Mouse (Mus musculus): ENCODE measurements around the gene Olfr74. TPM values are rescaled to one million over a fixed set of nuclear protein-coding genes. Genes with fewer than 3 reads are reported as not detected.
"Not testable (repeated sequence)": the region's sequence is repeated elsewhere in the genome, so short reads cannot be mapped to it uniquely, and the experiment has no call there.

Gene Olfr74
- not detected in 2 replicates for polyA plus RNA-seq (2016; fragmentation: Nextera tagmentation; extraction: Ambion mirVana)

- H3K4me1 ChIP-seq, result no peaks in the 10 kb centered on the region
- 84% methylated on average over 3 of the region's 3 CpGs for WGBS
- DNase-seq (ENCODE audit: extremely low spot score, low spot score), result no peak
These were observed at the start of gene Olfr74 for GRCm38 (mm10) chr2:87974563-87974962. TSS of gene Olfr74 (minus strand) at chr2:87974663.

GRCm38 (mm10) chr2:88022474-88022873 lies 48.0 kb upstream of the Olfr74 start, which contains the start of gene Olfr1161:
TSS of gene Olfr1161 (plus strand) at chr2:88022774.
- not testable (repeated sequence) for DNase-seq (ENCODE audit: extremely low spot score, low spot score); H3K4me3 ChIP-seq; H3K9me3 ChIP-seq; H3K36me3 ChIP-seq (replicated peaks); H3K27me3 ChIP-seq (ENCODE audit: poor library complexity, severe bottlenecking); H3K27ac ChIP-seq; H3K4me1 ChIP-seq
- 88% methylated on average over 1 of the region's 1 CpGs for WGBS

More at GRCm38 (mm10) chr2:87974563-87974962, at the start of gene Olfr74:
- no peaks in the 10 kb centered on the region for H3K36me3 ChIP-seq (replicated peaks)
- no peaks in the 10 kb centered on the region for H3K9me3 ChIP-seq
- no peaks in the 10 kb centered on the region for H3K27me3 ChIP-seq (ENCODE audit: poor library complexity, severe bottlenecking)
- no peak within 1 kb of the TSS for H3K4me3 ChIP-seq
- H3K27ac ChIP-seq, result no peak within 1 kb of the TSS

GRCm38 (mm10) chr2:88007515-88008318 lies 33.3 kb upstream of the Olfr74 start, which contains the start of gene Olfr1160:
TSS of gene Olfr1160 (minus strand) at chr2:88008268.
- Histone ChIP-seq H3K36me3 (replicated peaks) (no peaks in the 10 kb centered on the region), H3K27me3 (ENCODE audit: poor library complexity, severe bottlenecking) (no peaks in the 10 kb centered on the region), H3K9me3 (no peaks in the 10 kb centered on the region), H3K4me1 (no peaks in the 10 kb centered on the region), H3K27ac (no peak within 1 kb of the TSS), H3K4me3 (no peak within 1 kb of the TSS)
- no peak for DNase-seq (ENCODE audit: extremely low spot score, low spot score)

GRCm38 (mm10) chr2:87989813-87990212 lies 15.3 kb upstream of the Olfr74 start, which contains the start of gene Olfr1158:
TSS of gene Olfr1158 (plus strand) at chr2:87990113.
- Histone ChIP-seq H3K4me3 (no peak within 1 kb of the TSS), H3K4me1 (no peaks in the 10 kb centered on the region), H3K27me3 (ENCODE audit: poor library complexity, severe bottlenecking) (no peaks in the 10 kb centered on the region), H3K27ac (no peak within 1 kb of the TSS), H3K9me3 (no peaks in the 10 kb centered on the region), H3K36me3 (replicated peaks) (no peaks in the 10 kb centered on the region)
- no peak for DNase-seq (ENCODE audit: extremely low spot score, low spot score)

- Histone ChIP-seq H3K4me1 (no peaks in the 10 kb centered on the region), H3K4me3 (no peak within 1 kb of the TSS)
These were observed 6.3 kb downstream of the Olfr74 start, which contains the start of gene Olfr1157 for GRCm38 (mm10) chr2:87968199-87968598. TSS of gene Olfr1157 (minus strand) at chr2:87968299.

GRCm38 (mm10) chr2:87953000-87953399 lies 21.5 kb downstream of the Olfr74 start, which contains the start of gene Olfr1156:
TSS of gene Olfr1156 (minus strand) at chr2:87953100.
- DNase-seq (ENCODE audit: extremely low spot score, low spot score), result no peak
- Histone ChIP-seq H3K4me1 (no peaks in the 10 kb centered on the region), H3K36me3 (replicated peaks) (no peaks in the 10 kb centered on the region), H3K4me3 (no peak within 1 kb of the TSS), H3K27ac (no peak within 1 kb of the TSS), H3K27me3 (ENCODE audit: poor library complexity, severe bottlenecking) (no peaks in the 10 kb centered on the region), H3K9me3 (no peaks in the 10 kb centered on the region)

More at GRCm38 (mm10) chr2:87968199-87968598, 6.3 kb downstream of the Olfr74 start, which contains the start of gene Olfr1157:
- H3K36me3 ChIP-seq (replicated peaks), result no peaks in the 10 kb centered on the region
- DNase-seq (ENCODE audit: extremely low spot score, low spot score), result no peak
- no peaks in the 10 kb centered on the region for H3K27me3 ChIP-seq (ENCODE audit: poor library complexity, severe bottlenecking)
- H3K27ac ChIP-seq, result no peak within 1 kb of the TSS
- H3K9me3 ChIP-seq, result no peaks in the 10 kb centered on the region
- WGBS, result 98% methylated on average over 4 of the region's 4 CpGs

- H3K4me3 ChIP-seq, result no peak within 1 kb of the TSS
- no peak for DNase-seq (ENCODE audit: extremely low spot score, low spot score)
- H3K27ac ChIP-seq, result no peak within 1 kb of the TSS
- WGBS, result 96% methylated on average over 1 of the region's 1 CpGs
- H3K27me3 ChIP-seq (ENCODE audit: poor library complexity, severe bottlenecking), result no peaks in the 10 kb centered on the region
- no peaks in the 10 kb centered on the region for H3K9me3 ChIP-seq
- no peaks in the 10 kb centered on the region for H3K4me1 ChIP-seq
- H3K36me3 ChIP-seq (replicated peaks), result no peaks in the 10 kb centered on the region
These were observed 29.4 kb downstream of the Olfr74 start, which contains the start of gene Olfr1155 for GRCm38 (mm10) chr2:87945037-87945436. TSS of gene Olfr1155 (minus strand) at chr2:87945137.

Other genes with a start within 250 kb of the Olfr74 start
- gene Olfr1138, start 234.7 kb downstream of the Olfr74 start, polyA plus RNA-seq (2016; fragmentation: Nextera tagmentation; extraction: Ambion mirVana), result not detected in 2 replicates
- not detected in 2 replicates for gene Olfr1140, start 230.9 kb downstream of the Olfr74 start, polyA plus RNA-seq (2016; fragmentation: Nextera tagmentation; extraction: Ambion mirVana)
- not detected in 2 replicates for gene Olfr1141, start 220.7 kb downstream of the Olfr74 start, polyA plus RNA-seq (2016; fragmentation: Nextera tagmentation; extraction: Ambion mirVana)
- gene Olfr152, start 195.2 kb downstream of the Olfr74 start, polyA plus RNA-seq (2016; fragmentation: Nextera tagmentation; extraction: Ambion mirVana), result not detected in 2 replicates
- not detected in 2 replicates for gene Olfr1143, start 174.1 kb downstream of the Olfr74 start, polyA plus RNA-seq (2016; fragmentation: Nextera tagmentation; extraction: Ambion mirVana)
- gene Olfr1145, start 164.8 kb downstream of the Olfr74 start, polyA plus RNA-seq (2016; fragmentation: Nextera tagmentation; extraction: Ambion mirVana), result not detected in 2 replicates
- gene Olfr1148, start 144.1 kb downstream of the Olfr74 start, polyA plus RNA-seq (2016; fragmentation: Nextera tagmentation; extraction: Ambion mirVana), result not detected in 2 replicates
- gene Olfr1150-ps1, start 130.7 kb downstream of the Olfr74 start, polyA plus RNA-seq (2016; fragmentation: Nextera tagmentation; extraction: Ambion mirVana), result not detected in 2 replicates
- gene Olfr1151, start 118.8 kb downstream of the Olfr74 start, polyA plus RNA-seq (2016; fragmentation: Nextera tagmentation; extraction: Ambion mirVana), result not detected in 2 replicates
- not detected in 2 replicates for gene Olfr1152, start 108.2 kb downstream of the Olfr74 start, polyA plus RNA-seq (2016; fragmentation: Nextera tagmentation; extraction: Ambion mirVana)
- not detected in 2 replicates for gene Olfr1153, start 79.7 kb downstream of the Olfr74 start, polyA plus RNA-seq (2016; fragmentation: Nextera tagmentation; extraction: Ambion mirVana)
- gene Olfr1154, start 69.5 kb downstream of the Olfr74 start, polyA plus RNA-seq (2016; fragmentation: Nextera tagmentation; extraction: Ambion mirVana), result not detected in 2 replicates
- not detected in 2 replicates for gene Olfr1155, start 29.5 kb downstream of the Olfr74 start, polyA plus RNA-seq (2016; fragmentation: Nextera tagmentation; extraction: Ambion mirVana)
- gene Olfr1156, start 21.6 kb downstream of the Olfr74 start, polyA plus RNA-seq (2016; fragmentation: Nextera tagmentation; extraction: Ambion mirVana), result not detected in 2 replicates
- not detected in 2 replicates for gene Olfr1157, start 6.4 kb downstream of the Olfr74 start, polyA plus RNA-seq (2016; fragmentation: Nextera tagmentation; extraction: Ambion mirVana)
- gene Olfr1158, start 15.4 kb upstream of the Olfr74 start, polyA plus RNA-seq (2016; fragmentation: Nextera tagmentation; extraction: Ambion mirVana), result not detected in 2 replicates
- not detected in 2 replicates for gene Olfr1160, start 33.6 kb upstream of the Olfr74 start, polyA plus RNA-seq (2016; fragmentation: Nextera tagmentation; extraction: Ambion mirVana)
- gene Olfr1161, start 48.1 kb upstream of the Olfr74 start, polyA plus RNA-seq (2016; fragmentation: Nextera tagmentation; extraction: Ambion mirVana), result not detected in 2 replicates
- gene Olfr73, start 63.0 kb upstream of the Olfr74 start, polyA plus RNA-seq (2016; fragmentation: Nextera tagmentation; extraction: Ambion mirVana), result not detected in 2 replicates
- gene Olfr1162, start 76.5 kb upstream of the Olfr74 start, polyA plus RNA-seq (2016; fragmentation: Nextera tagmentation; extraction: Ambion mirVana), result not detected in 2 replicates
- not detected in 2 replicates for gene Olfr1163, start 97.2 kb upstream of the Olfr74 start, polyA plus RNA-seq (2016; fragmentation: Nextera tagmentation; extraction: Ambion mirVana)
- gene Olfr1164, start 119.3 kb upstream of the Olfr74 start, polyA plus RNA-seq (2016; fragmentation: Nextera tagmentation; extraction: Ambion mirVana), result not detected in 2 replicates
- not detected in 2 replicates for gene Olfr1166, start 153.6 kb upstream of the Olfr74 start, polyA plus RNA-seq (2016; fragmentation: Nextera tagmentation; extraction: Ambion mirVana)
- gene Olfr1167, start 180.5 kb upstream of the Olfr74 start, polyA plus RNA-seq (2016; fragmentation: Nextera tagmentation; extraction: Ambion mirVana), result not detected in 2 replicates
- not detected in 2 replicates for gene Olfr1168, start 207.2 kb upstream of the Olfr74 start, polyA plus RNA-seq (2016; fragmentation: Nextera tagmentation; extraction: Ambion mirVana)